Mouse (Mus musculus) embryonic facial prominence, embryonic 11.5 days (tissue): Measurements from ENCODE around the gene Rhbdd1. TPM values are rescaled to one million over a fixed set of nuclear protein-coding genes. Genes with fewer than 3 reads are reported as not detected.

ENCODE experiments used
- ATAC-seq: fragments of 200-750 bp; cut with Nextera tagmentation; replicated peaks from 2 replicates; pipeline ENCODE4 v1.8.0; 2017; ENCODE audit warnings: low read depth; ENCODE audit not compliant: insufficient number of reproducible peaks, low FRiP score, low TSS enrichment
- DNase-seq: peaks from one replicate; pipeline ENCODE4 v3.0.0-alpha.2; 2015; ENCODE audit warnings: low spot score
- H3K27ac ChIP-seq: fragments of 300-500 bp; sonication (generic); replicated peaks from 2 replicates; pipeline ENCODE4 v1.5.1; 2014; ENCODE audit warnings: mild to moderate bottlenecking, low read depth, low read length, control low read depth
- H3K27me3 ChIP-seq: fragments of 300-500 bp; sonication (generic); 2 replicates; pipeline ENCODE4 v1.6.1; 2014; ENCODE audit warnings: mild to moderate bottlenecking, low read length, moderate library complexity, mixed read lengths; ENCODE audit not compliant: control insufficient read depth, insufficient read depth
- H3K36me3 ChIP-seq: fragments of 300-500 bp; sonication (generic); replicated peaks from 2 replicates; pipeline ENCODE4 v1.6.1; 2014; ENCODE audit warnings: low read depth, mild to moderate bottlenecking, low read length, moderate library complexity, mixed read lengths; ENCODE audit not compliant: control insufficient read depth, insufficient read depth
- H3K4me1 ChIP-seq: fragments of 300-500 bp; sonication (generic); 2 replicates; pipeline ENCODE4 v1.6.1; 2014; ENCODE audit warnings: low read length, mixed read lengths; ENCODE audit not compliant: control insufficient read depth, insufficient read depth
- H3K4me2 ChIP-seq: fragments of 300-500 bp; sonication (generic); 2 replicates; pipeline ENCODE4 v1.6.1; 2014; ENCODE audit warnings: low read depth, mild to moderate bottlenecking, control low read depth, low read length, moderate library complexity
- H3K4me3 ChIP-seq: fragments of 300-500 bp; sonication (generic); 2 replicates; pipeline ENCODE4 v1.5.1; 2014; ENCODE audit warnings: low read depth, low read length, control low read depth
- H3K9ac ChIP-seq: fragments of 300-500 bp; sonication (generic); replicated peaks from 2 replicates; pipeline ENCODE4 v1.6.1; 2014; ENCODE audit warnings: mild to moderate bottlenecking, control low read depth, low read length
- H3K9me3 ChIP-seq: fragments of 300-500 bp; sonication (generic); replicated peaks from 2 replicates; pipeline ENCODE4 v1.6.1; 2016; ENCODE audit warnings: mild to moderate bottlenecking, low read length, inconsistent platforms, mixed read lengths; ENCODE audit not compliant: control insufficient read depth
- WGBS: fragments of 180-500 bp; shearing (Covaris S2); extraction: QIAGEN DNeasy Blood & Tissue Kit; methylation state at CpG from one replicate; pipeline ENCODE4 v1.1.7; 2014; 5-methylcytosine and 5-hydroxymethylcytosine counted together
- polyA plus RNA-seq: library from polyadenylated mRNA; unstranded; fragments of >200 nt; fragmentation: Nextera tagmentation; extraction: Ambion mirVana; gene quantifications from 2 replicates; pipeline ENCODE4 v1.2.1, GENCODE M21; 2014

The Rhbdd1 gene
- polyA plus RNA-seq, 1 experiment from 2014 or later: 6.7 TPM

DNA sequence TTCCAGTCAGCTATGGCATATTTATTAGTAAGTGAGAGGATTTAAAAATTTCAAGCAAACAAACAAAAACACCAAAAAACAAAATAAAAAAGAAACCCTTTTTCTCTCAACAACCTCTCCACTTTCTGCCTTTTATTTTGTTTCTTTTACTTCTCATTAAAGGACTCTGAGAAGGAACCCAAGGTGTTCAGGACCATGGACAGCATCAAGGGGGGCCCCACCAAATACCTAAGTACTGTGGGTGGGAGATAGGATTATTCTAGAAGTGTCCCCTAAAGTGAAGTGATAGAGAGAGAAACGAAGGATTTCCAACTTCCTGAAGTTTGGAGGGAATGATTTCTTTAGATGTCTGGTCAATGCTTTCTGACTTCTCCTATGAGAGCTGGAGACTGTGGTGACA is 17.7 kb upstream of the Rhbdd1 start:
- ATAC-seq (no peak), DNase-seq (peak; percentile 60)
- H3K4me3 ChIP-seq: no peak overlapping the region
- 34% methylated on average over 1 of the region's 1 CpGs for WGBS
- H3K27me3 ChIP-seq: no peaks in the 10 kb centered on the region
- H3K4me2 ChIP-seq: no peak overlapping the region
- H3K9ac ChIP-seq: no peak overlapping the region
- no peaks in the 10 kb centered on the region for H3K4me1 ChIP-seq
- no peak overlapping the region for H3K27ac ChIP-seq
- H3K9me3 ChIP-seq: no peaks in the 10 kb centered on the region
- H3K36me3 ChIP-seq: no peaks in the 10 kb centered on the region

GRCm38 (mm10) chr1:82304483-82304882 is 11.8 kb upstream of the Rhbdd1 start:
- no peaks in the 10 kb centered on the region for H3K36me3 ChIP-seq
- ATAC-seq (no peak), DNase-seq (no peak)
- H3K9ac ChIP-seq: no peak overlapping the region
- no peak overlapping the region for H3K4me3 ChIP-seq
- H3K4me1 ChIP-seq: no peaks in the 10 kb centered on the region
- no peak overlapping the region for H3K27ac ChIP-seq
- no peaks in the 10 kb centered on the region for H3K9me3 ChIP-seq
- H3K4me2 ChIP-seq: no peak overlapping the region
- 71% methylated on average over 3 of the region's 3 CpGs for WGBS
- no peaks in the 10 kb centered on the region for H3K27me3 ChIP-seq

DNA sequence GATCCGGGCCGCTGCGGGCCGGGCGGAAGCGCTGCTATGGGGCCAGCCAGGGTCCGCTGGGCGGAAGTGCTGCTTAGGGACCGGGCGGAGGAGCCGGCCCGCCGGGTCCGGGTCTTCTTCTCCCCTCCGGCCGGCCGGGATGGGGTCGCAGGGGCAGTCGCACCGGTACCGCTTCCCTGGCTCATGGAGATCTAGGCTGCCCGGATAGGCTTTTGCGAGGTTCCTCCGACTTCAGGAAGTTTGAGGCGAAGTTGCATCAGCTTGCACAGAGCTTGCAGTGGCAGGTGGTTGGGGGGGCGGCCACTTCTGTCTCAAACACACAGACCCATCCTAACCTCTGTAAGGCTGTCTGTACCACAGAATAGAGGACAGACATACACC is 484 bp downstream of the Rhbdd1 start:
- H3K27ac ChIP-seq: peak overlapping the region; percentile 92
- H3K4me1 ChIP-seq: peaks cover 2% of the 10 kb centered on the region; the same call in 1 of the 2 replicates
- H3K4me2 ChIP-seq: peak overlapping the region; percentile 64
- H3K27me3 ChIP-seq: no peaks in the 10 kb centered on the region
- WGBS: under 1% methylated on average over 23 of the region's 26 CpGs
- peak; percentile 75 for ATAC-seq
- DNase-seq: no peak
- no peaks in the 10 kb centered on the region for H3K36me3 ChIP-seq
- peak overlapping the region; percentile 91 for H3K9ac ChIP-seq
- H3K4me3 ChIP-seq: peak overlapping the region; percentile 65
- H3K9me3 ChIP-seq: no peaks in the 10 kb centered on the region

DNA sequence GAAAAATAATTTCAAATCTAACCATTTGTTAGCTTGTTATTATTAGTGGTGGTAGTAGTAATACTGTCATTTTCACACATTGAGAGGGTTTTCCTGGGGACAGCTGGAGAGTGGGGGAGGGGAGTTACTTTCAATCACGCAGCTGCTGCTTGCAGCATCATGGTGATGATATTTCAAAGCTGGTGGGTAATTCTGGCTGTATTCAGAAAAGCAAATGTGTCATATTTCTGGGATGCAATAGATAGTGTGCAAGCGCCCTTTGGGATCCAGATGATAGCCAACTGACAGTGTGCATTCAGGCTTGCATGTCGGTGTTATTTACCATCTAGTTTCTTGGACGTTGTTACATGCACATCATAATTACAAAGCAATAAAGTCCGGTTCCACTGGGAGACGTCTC is 4.2 kb downstream of the Rhbdd1 start:
- Histone ChIP-seq H3K9me3 (no peaks in the 10 kb centered on the region), H3K4me1 (peaks cover 2% of the 10 kb centered on the region; the same call in 1 of the 2 replicates), H3K9ac (no peak overlapping the region), H3K27me3 (no peaks in the 10 kb centered on the region), H3K36me3 (no peaks in the 10 kb centered on the region), H3K4me2 (no peak overlapping the region), H3K27ac (no peak overlapping the region), H3K4me3 (no peak overlapping the region)
- peak; percentile 26 for DNase-seq
- no peak for ATAC-seq
- WGBS: 67% methylated on average over 6 of the region's 6 CpGs

DNA sequence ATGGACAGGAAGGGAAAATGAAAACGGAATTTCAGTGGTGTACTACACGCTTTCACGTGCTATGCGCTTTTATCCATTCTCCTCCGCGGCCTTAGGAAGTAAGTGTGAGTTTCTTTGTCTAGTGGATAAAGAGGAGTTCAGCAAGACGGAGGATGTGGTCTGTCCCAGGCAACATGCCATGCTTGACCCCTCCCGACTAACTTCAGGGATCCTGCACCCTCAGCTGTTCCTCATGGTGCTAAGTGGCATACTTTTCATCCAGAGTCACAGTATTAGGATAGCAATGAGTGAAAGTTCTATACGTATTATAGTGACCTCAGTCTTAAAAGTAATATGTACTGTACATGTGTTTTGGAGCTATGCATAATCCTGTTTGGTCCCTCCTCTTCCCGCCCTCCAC is 4.6 kb downstream of the Rhbdd1 start:
- H3K27ac ChIP-seq: no peak overlapping the region
- no peak overlapping the region for H3K9ac ChIP-seq
- 85% methylated on average over 10 of the region's 10 CpGs for WGBS
- peaks cover 2% of the 10 kb centered on the region; the same call in 1 of the 2 replicates for H3K4me1 ChIP-seq
- H3K9me3 ChIP-seq: no peaks in the 10 kb centered on the region
- no peak for ATAC-seq
- DNase-seq: no peak
- no peaks in the 10 kb centered on the region for H3K36me3 ChIP-seq
- no peaks in the 10 kb centered on the region for H3K27me3 ChIP-seq
- H3K4me2 ChIP-seq: no peak overlapping the region
- no peak overlapping the region for H3K4me3 ChIP-seq

GRCm38 (mm10) chr1:82321441-82321840 is 5.2 kb downstream of the Rhbdd1 start:
- Histone ChIP-seq H3K9ac (no peak overlapping the region), H3K4me3 (no peak overlapping the region), H3K4me1 (peaks cover 2% of the 10 kb centered on the region; the same call in 1 of the 2 replicates), H3K9me3 (no peaks in the 10 kb centered on the region), H3K27ac (no peak overlapping the region), H3K4me2 (no peak overlapping the region), H3K27me3 (no peaks in the 10 kb centered on the region), H3K36me3 (no peaks in the 10 kb centered on the region)
- 83% methylated on average over 1 of the region's 1 CpGs for WGBS
- DNase-seq: no peak
- no peak for ATAC-seq

DNA sequence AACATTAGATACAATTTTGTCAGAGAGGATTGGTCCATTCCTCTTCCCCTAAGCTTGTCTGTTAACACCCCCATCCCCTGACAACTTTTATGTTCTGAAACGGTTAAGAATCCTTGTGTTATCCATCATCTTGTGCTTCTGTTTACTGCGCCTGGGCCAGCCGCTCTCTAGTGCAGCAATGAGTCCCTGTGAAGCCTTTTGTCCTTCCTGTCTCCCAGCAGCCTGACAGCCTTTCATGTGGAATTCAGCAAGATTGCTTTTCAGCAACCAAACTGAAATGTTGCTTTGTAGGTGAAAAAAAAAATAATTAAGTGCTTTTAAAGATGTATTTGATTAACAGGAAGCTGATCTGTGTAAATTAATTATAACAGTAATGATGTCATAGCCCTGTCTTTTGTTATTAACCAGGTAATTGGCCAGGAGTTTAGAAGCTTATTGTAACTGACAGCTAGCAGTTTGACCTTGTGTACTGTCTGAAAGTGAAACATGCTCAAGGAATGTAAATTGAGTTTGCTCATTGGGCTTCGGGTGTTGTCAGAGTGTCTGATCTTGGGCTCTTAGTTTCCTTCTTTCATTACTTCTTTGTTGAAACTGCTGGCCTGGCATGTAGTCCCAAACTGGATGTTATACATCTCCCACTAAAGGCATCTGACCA is 8.0 kb downstream of the Rhbdd1 start:
- WGBS: 33% methylated on average over 4 of the region's 4 CpGs
- no peak for ATAC-seq

GRCm38 (mm10) chr1:82326120-82326519 is 9.9 kb downstream of the Rhbdd1 start:
- H3K4me2 ChIP-seq: no peak overlapping the region
- no peaks in the 10 kb centered on the region for H3K9me3 ChIP-seq
- no peaks in the 10 kb centered on the region for H3K27me3 ChIP-seq
- H3K4me1 ChIP-seq: no peaks in the 10 kb centered on the region
- 85% methylated on average over 5 of the region's 5 CpGs for WGBS
- no peak overlapping the region for H3K4me3 ChIP-seq
- H3K9ac ChIP-seq: no peak overlapping the region
- no peaks in the 10 kb centered on the region for H3K36me3 ChIP-seq
- ATAC-seq: no peak
- no peak overlapping the region for H3K27ac ChIP-seq
- DNase-seq: no peak

More for the DNA sequence above, 8.0 kb downstream of the Rhbdd1 start:
- Histone ChIP-seq H3K9me3 (no peaks in the 10 kb centered on the region), H3K27me3 (no peaks in the 10 kb centered on the region), H3K4me1 (no peaks in the 10 kb centered on the region), H3K9ac (no peak overlapping the region), H3K27ac (no peak overlapping the region), H3K4me2 (no peak overlapping the region), H3K36me3 (no peaks in the 10 kb centered on the region), H3K4me3 (no peak overlapping the region)
- DNase-seq: peak; percentile 30
